Mouse (Mus musculus) MEL (cell line): Measurements from ENCODE around the gene Smim24. TPM values are rescaled to one million over a fixed set of nuclear protein-coding genes. Genes with fewer than 3 reads are reported as not detected.

ENCODE experiments used
- DNase-seq: peaks from one replicate; pipeline ENCODE4 v3.0.0; 2011; ENCODE audit warnings: low read depth, low spot score
- H3K27ac ChIP-seq: 2 replicates; pipeline ENCODE4 v1.5.1; 2012; ENCODE audit warnings: low read depth, mild to moderate bottlenecking, control low read depth, low read length, moderate library complexity; ENCODE audit not compliant: control insufficient read depth
- H3K27me3 ChIP-seq, 2 experiments: fragments of 150-350 bp in 1 of 2; sonication (generic) in 1 of 2; 2 replicates each; pipeline ENCODE4 v1.6.1; 2012; ENCODE audit warnings: low read length in 2 of 2, mild to moderate bottlenecking in 2 of 2, improper control_type of control experiment in 1 of 2, moderate library complexity in 1 of 2; ENCODE audit not compliant: insufficient read depth in 2 of 2, control insufficient read depth in 1 of 2
- H3K36me3 ChIP-seq, 2 experiments: 2 replicates each; pipeline ENCODE4 v1.6.1; 2012 to 2014; ENCODE audit warnings: low read length in 2 of 2, improper control_type of control experiment in 1 of 2, inconsistent platforms in 1 of 2, mild to moderate bottlenecking in 1 of 2; ENCODE audit not compliant: insufficient read depth in 2 of 2, control insufficient read depth in 1 of 2
- H3K4me1 ChIP-seq, 2 experiments: fragments of 150-350 bp in 1 of 2; sonication (generic) in 1 of 2; 2 replicates each; pipeline ENCODE4 v1.6.1; 2012; ENCODE audit warnings: low read length in 2 of 2, improper control_type of control experiment in 1 of 2, mild to moderate bottlenecking in 1 of 2; ENCODE audit not compliant: insufficient read depth in 2 of 2, control insufficient read depth in 1 of 2
- H3K4me3 ChIP-seq, 2 experiments: fragments of 150-350 bp in 1 of 2; sonication (generic) in 1 of 2; 2 replicates each; pipeline ENCODE4 v1.5.1; 2012; ENCODE audit warnings: low read depth in 2 of 2, low read length in 2 of 2, mild to moderate bottlenecking in 2 of 2, moderate library complexity in 2 of 2, control low read depth in 1 of 2, improper control_type of control experiment in 1 of 2; ENCODE audit not compliant: control insufficient read depth in 1 of 2, insufficient read depth in 1 of 2
- H3K79me2 ChIP-seq: 2 replicates; pipeline ENCODE4 v1.6.1; 2012; ENCODE audit warnings: mild to moderate bottlenecking, low read length, moderate library complexity; ENCODE audit not compliant: control insufficient read depth, poor library complexity, insufficient read depth
- H3K9ac ChIP-seq: 2 replicates; pipeline ENCODE4 v1.6.1; 2012; ENCODE audit warnings: low read depth, mild to moderate bottlenecking, control low read depth, low read length, moderate library complexity; ENCODE audit not compliant: control insufficient read depth, poor library complexity, severe bottlenecking
- H3K9me3 ChIP-seq: fragments of 150-350 bp; sonication (generic); replicated peaks from 2 replicates; pipeline ENCODE4 v1.6.1; 2012; ENCODE audit warnings: mild to moderate bottlenecking, low read length, improper control_type of control experiment, moderate library complexity; ENCODE audit not compliant: insufficient read depth
- CHD1 ChIP-seq: IDR thresholded peaks from 2 replicates; pipeline ENCODE4 v1.6.1; 2012; ENCODE audit warnings: low read depth, mild to moderate bottlenecking, inconsistent platforms, low read length, improper control_type of control experiment
- CTCF ChIP-seq, 3 experiments: IDR thresholded peaks in 2 of 3; conservative IDR thresholded peaks in 1 of 3; 2 replicates each; pipeline ENCODE4 v1.5.1; 2011 to 2012; ENCODE audit warnings: low read length in 3 of 3, low read depth in 2 of 3, mild to moderate bottlenecking in 2 of 3, improper control_type of control experiment in 1 of 3, inconsistent platforms in 1 of 3, mixed read lengths in 1 of 3, moderate library complexity in 1 of 3; ENCODE audit not compliant: control insufficient read depth in 1 of 3, insufficient read depth in 1 of 3, poor library complexity in 1 of 3, severe bottlenecking in 1 of 3
- EP300 ChIP-seq, 2 experiments: IDR thresholded peaks; 2 replicates each; pipeline ENCODE4 v1.6.1; 2011; ENCODE audit warnings: improper control_type of control experiment in 2 of 2, low read length in 2 of 2, low read depth in 1 of 2, mild to moderate bottlenecking in 1 of 2
- ETS1 ChIP-seq: IDR thresholded peaks from 2 replicates; pipeline ENCODE4 v1.6.1; 2012; ENCODE audit warnings: low read depth, mild to moderate bottlenecking, inconsistent platforms, low read length, improper control_type of control experiment, moderate library complexity
- GABPA ChIP-seq: IDR thresholded peaks from 2 replicates; pipeline ENCODE4 v1.6.1; 2012; ENCODE audit warnings: low read depth, mild to moderate bottlenecking, inconsistent platforms, low read length, improper control_type of control experiment, moderate library complexity
- GATA1 ChIP-seq: IDR thresholded peaks from 2 replicates; pipeline ENCODE4 v1.6.1; 2011; ENCODE audit warnings: low read depth, low read length, improper control_type of control experiment
- MAFK ChIP-seq: IDR thresholded peaks from 2 replicates; pipeline ENCODE4 v1.6.1; 2011; ENCODE audit warnings: low read depth, mild to moderate bottlenecking, low read length, improper control_type of control experiment, borderline replicate concordance
- MAZ ChIP-seq: IDR thresholded peaks from 2 replicates; pipeline ENCODE4 v1.6.1; 2012; ENCODE audit warnings: low read depth, mild to moderate bottlenecking, inconsistent platforms, low read length, improper control_type of control experiment
- MYC ChIP-seq: IDR thresholded peaks from 2 replicates; pipeline ENCODE4 v1.6.1; 2011; ENCODE audit warnings: low read depth, mild to moderate bottlenecking, low read length, improper control_type of control experiment, moderate library complexity
- NELFE ChIP-seq: IDR thresholded peaks from 2 replicates; pipeline ENCODE4 v1.6.1; 2011; ENCODE audit warnings: low read depth, low read length, improper control_type of control experiment
- POLR2AphosphoS2 ChIP-seq: IDR thresholded peaks from 2 replicates; pipeline ENCODE4 v1.6.1; 2011; ENCODE audit warnings: low read length, improper control_type of control experiment
- POLR2AphosphoS5 ChIP-seq: IDR thresholded peaks from 2 replicates; pipeline ENCODE4 v1.6.1; 2012; ENCODE audit warnings: low read depth, borderline replicate concordance, mild to moderate bottlenecking, inconsistent platforms, low read length, moderate library complexity, mixed read lengths
- SIN3A ChIP-seq: IDR thresholded peaks from 2 replicates; pipeline ENCODE4 v1.6.1; 2012; ENCODE audit warnings: low read length, improper control_type of control experiment, inconsistent platforms
- SMC3 ChIP-seq: IDR thresholded peaks from 2 replicates; pipeline ENCODE4 v1.6.1; 2011; ENCODE audit warnings: low read depth, low read length, improper control_type of control experiment
- TCF12 ChIP-seq: IDR thresholded peaks from 2 replicates; pipeline ENCODE4 v1.6.1; 2014; ENCODE audit warnings: low read depth, mild to moderate bottlenecking, inconsistent platforms, low read length, improper control_type of control experiment, moderate library complexity
- UBTF ChIP-seq: IDR thresholded peaks from 2 replicates; pipeline ENCODE4 v1.6.1; 2012; ENCODE audit warnings: low read depth, mild to moderate bottlenecking, inconsistent platforms, low read length, improper control_type of control experiment, moderate library complexity, borderline replicate concordance; ENCODE audit not compliant: insufficient read depth
- USF2 ChIP-seq, 2 experiments: IDR thresholded peaks; 2 replicates each; pipeline ENCODE4 v1.6.1; 2011 to 2012; ENCODE audit warnings: improper control_type of control experiment in 2 of 2, low read length in 2 of 2, borderline replicate concordance in 1 of 2, inconsistent platforms in 1 of 2, low read depth in 1 of 2, mild to moderate bottlenecking in 1 of 2; ENCODE audit not compliant: insufficient read depth in 1 of 2
- ZMIZ1 ChIP-seq: IDR thresholded peaks from 2 replicates; pipeline ENCODE4 v1.6.1; 2012; ENCODE audit warnings: low read depth, mild to moderate bottlenecking, inconsistent platforms, low read length, improper control_type of control experiment, moderate library complexity
- ZNF384 ChIP-seq: IDR thresholded peaks from 2 replicates; pipeline ENCODE4 v1.6.1; 2012; ENCODE audit warnings: low read depth, mild to moderate bottlenecking, inconsistent platforms, low read length, improper control_type of control experiment
- polyA plus RNA-seq, 2 experiments: library from polyadenylated mRNA; stranded (reverse) in 1 of 2; unstranded in 1 of 2; fragments of >175 nt in 1 of 2; fragments of >200 nt in 1 of 2; gene quantifications; 2 replicates each; pipeline versions ENCODE4 v1.2.1 to v1.2.4; 2012; ENCODE audit warnings: low replicate concordance in 2 of 2, low read depth in 1 of 2; ENCODE audit not compliant: insufficient read length in 2 of 2, insufficient read depth in 1 of 2, missing spikeins in 1 of 2
- total RNA-seq: library from RNA; depleted of rRNA; stranded (reverse); fragments of 300-350 nt; gene quantifications from 2 replicates; pipeline ENCODE4 v1.2.3, GENCODE M21; 2012

Smim24 gene
- total and polyA plus RNA-seq, 3 experiments: 6.7 to 29.5 TPM; not detected in 1

DNA sequence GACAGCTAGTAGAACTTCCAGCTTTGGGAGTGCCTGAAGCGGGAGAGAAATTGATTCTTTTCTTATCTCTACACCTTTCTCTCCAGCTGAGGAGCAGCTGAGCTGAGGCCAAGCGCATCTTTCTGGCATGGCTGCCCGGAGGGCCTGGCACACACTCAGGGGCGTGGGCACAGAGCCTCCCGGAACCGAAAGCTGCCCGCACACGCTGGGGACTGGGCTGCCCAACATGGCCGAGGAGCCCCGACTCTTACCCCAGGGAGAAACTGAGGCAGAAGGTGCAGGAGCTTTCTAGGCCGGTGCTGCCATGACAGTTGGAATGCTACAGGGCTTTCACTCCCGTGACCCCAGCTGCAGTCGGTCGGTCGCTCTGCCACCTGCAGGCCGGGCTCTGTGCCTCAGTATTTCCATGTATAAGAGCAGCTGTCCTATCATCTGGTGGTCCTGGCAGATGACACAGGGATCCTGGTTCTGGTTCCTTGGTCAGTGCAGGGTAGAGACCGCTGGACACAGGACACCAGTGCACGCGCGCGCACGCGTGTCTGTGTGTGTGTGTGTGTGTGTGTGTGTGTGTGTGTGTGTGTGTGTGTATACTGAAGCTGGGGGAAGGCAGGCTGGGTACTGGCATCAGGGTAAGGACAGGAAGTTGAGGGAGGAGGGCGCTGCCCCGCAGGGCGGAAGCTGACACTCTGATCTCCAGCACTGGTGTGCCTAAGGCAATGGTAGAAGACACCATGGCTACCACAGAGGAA lies 40.9 kb downstream of the Smim24 start:
- Histone ChIP-seq H3K9ac (peak overlapping the region; percentile 53), H3K27ac (peak overlapping the region; percentile 38), H3K4me1 (peaks cover 0 to 23% of the 10 kb centered on the region in 2 experiments; a peak in 2 of 4 replicates), H3K9me3 (no peaks in the 10 kb centered on the region), H3K79me2 (no peaks in the 10 kb centered on the region; the same call in 1 of the 2 replicates), H3K27me3 (peaks cover 0 to 3% of the 10 kb centered on the region in 2 experiments; a peak in 2 of 4 replicates), H3K36me3 (peaks cover 0 to 3% of the 10 kb centered on the region in 2 experiments; a peak in 1 of 4 replicates), H3K4me3 (peak overlapping the region; percentile 39 to 48)
- TF ChIP-seq MAZ (no peak), SMC3 (0 out of 2 replicates have a peak, but pooled peaks have one; percentile 5), POLR2AphosphoS5 (no peak), ETS1 (peak; percentile 84), TCF12 (no peak), MAFK (no peak), CTCF (IDR thresholded peaks at IDR 0.05 in 2 of 3, conservative IDR thresholded peaks at IDR 0.05 in 1 of 3; ENCODE audit: control insufficient read depth in 1 of 3, insufficient read depth in 1 of 3, low read depth in 2 of 3, low read length in 3 of 3, poor library complexity in 1 of 3, severe bottlenecking in 1 of 3) (peak in 2 of 3 experiments; percentile 9 to 23; a peak in 2 of 6 replicates), UBTF (no peak), USF2 (IDR thresholded peaks at IDR 0.05; ENCODE audit: borderline replicate concordance in 1 of 2, insufficient read depth in 1 of 2, low read depth in 1 of 2, low read length in 2 of 2) (no peak), GATA1 (0 out of 2 replicates have a peak, but pooled peaks have one; percentile 29), CHD1 (no peak), MYC (no peak), NELFE (peak; percentile 22; the same call in 1 of the 2 replicates), ZMIZ1 (no peak), SIN3A (no peak; the same call in none of the 2 replicates)
- DNase-seq: peak; percentile 70

DNA sequence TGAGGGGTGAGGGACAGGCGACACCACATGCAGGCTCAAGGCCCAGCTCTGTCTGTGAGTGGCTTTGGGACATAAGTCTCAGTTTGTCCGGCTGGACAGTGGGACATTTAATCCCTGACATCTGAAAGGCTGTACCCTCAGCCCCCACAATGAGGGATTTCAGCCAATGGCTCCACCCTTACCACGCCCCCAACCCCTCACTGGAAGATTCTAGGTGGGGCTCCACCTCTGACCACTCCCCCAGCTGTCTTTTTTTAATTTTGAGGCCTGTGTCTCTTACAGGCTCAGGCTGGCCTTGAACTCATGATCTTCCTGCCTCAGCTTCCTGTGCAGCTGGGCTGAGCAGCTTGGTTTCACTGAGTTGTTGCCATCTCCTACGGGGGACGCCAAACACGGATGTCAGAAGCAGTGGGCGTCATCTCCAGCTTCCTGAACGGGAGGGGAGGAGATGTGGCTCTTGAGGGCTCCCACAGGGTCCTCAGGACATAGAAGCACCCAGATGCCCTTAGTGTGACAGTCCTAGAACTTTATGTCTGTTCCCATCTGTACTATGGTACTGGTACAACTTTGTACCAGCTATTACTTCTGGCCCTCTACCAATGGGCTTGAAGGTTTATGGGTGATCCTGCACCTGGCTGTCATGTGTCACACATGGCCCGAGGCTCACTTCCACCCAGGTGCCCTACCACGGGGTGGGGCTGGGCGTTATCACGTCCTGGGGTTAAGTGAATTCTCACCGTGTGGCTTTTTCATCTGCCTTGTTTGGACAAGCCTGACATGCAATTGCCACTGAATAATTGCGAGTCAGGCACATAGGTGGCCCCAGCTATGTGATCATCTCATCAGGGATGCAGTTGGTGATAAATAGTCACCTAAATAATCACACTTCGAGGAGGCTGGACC lies 41.8 kb downstream of the Smim24 start:
- no peaks in the 10 kb centered on the region for H3K9me3 ChIP-seq
- peaks cover 0 to 3% of the 10 kb centered on the region in 2 experiments; a peak in 2 of 4 replicates for H3K27me3 ChIP-seq
- TF ChIP-seq ZNF384 (peak; percentile 81), EP300 (IDR thresholded peaks at IDR 0.05; ENCODE audit: low read depth in 1 of 2, low read length in 2 of 2) (no peak), GABPA (no peak), POLR2AphosphoS2 (no peak), SIN3A (0 out of 2 replicates have a peak, but pooled peaks have one; percentile 17), CHD1 (no peak)
- TF ChIP-seq, all 39 proteins: peak for 2
- DNase-seq: peak; percentile 77
- peak overlapping the region; percentile 18; the same call in 1 of the 2 replicates for H3K9ac ChIP-seq
- peaks cover 0 to 19% of the 10 kb centered on the region in 2 experiments; a peak in 2 of 4 replicates for H3K4me1 ChIP-seq
- peak overlapping the region; percentile 6; the same call in 1 of the 2 replicates for H3K27ac ChIP-seq
- H3K36me3 ChIP-seq: no peaks in the 10 kb centered on the region; a peak in 1 of 4 replicates
- H3K4me3 ChIP-seq: peak overlapping the region; percentile 39 to 48; a peak in 3 of 4 replicates
- H3K79me2 ChIP-seq: no peaks in the 10 kb centered on the region; the same call in 1 of the 2 replicates
